Mouse (Mus musculus): ENCODE data around the gene Sept1. TPM values are rescaled to one million over a fixed set of nuclear protein-coding genes. Genes with fewer than 3 reads are reported as not detected.

The Sept1 gene
- polyA plus RNA-seq, 1 experiment from 2014 or later, result 21.8 TPM

DNA sequence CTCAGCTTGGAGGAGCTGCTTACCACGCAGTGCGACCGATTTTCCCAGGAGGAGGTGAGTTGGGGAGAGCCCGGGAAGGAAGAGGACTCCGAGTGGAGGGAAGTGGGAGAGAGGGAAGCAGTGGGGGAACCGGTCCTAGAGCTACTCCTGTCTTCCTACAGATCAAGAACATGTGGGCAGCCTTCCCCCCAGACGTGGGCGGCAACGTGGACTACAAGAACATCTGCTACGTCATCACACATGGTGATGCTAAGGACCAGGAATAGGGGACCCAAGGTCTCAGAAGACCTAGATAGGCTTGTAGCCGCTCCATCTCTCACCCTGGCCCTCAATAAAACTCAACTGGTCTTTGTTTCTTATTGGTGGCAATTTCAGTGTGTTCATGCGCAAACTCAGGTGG is 19.0 kb downstream of the Sept1 start:
- peaks cover 17% of the 10 kb centered on the region for H3K4me1 ChIP-seq (replicated peaks)
- no peak overlapping the region for H3K9ac ChIP-seq
- peaks cover 20% of the 10 kb centered on the region for H3K27me3 ChIP-seq
- WGBS, result 55% methylated on average over 12 of the region's 12 CpGs
- no peak overlapping the region for H3K27ac ChIP-seq
- H3K36me3 ChIP-seq, result no peaks in the 10 kb centered on the region
- ATAC-seq (ENCODE audit: low FRiP score), result no peak
- no peak overlapping the region for H3K4me2 ChIP-seq
- H3K4me3 ChIP-seq, result no peak overlapping the region
- H3K9me3 ChIP-seq, result no peaks in the 10 kb centered on the region

DNA sequence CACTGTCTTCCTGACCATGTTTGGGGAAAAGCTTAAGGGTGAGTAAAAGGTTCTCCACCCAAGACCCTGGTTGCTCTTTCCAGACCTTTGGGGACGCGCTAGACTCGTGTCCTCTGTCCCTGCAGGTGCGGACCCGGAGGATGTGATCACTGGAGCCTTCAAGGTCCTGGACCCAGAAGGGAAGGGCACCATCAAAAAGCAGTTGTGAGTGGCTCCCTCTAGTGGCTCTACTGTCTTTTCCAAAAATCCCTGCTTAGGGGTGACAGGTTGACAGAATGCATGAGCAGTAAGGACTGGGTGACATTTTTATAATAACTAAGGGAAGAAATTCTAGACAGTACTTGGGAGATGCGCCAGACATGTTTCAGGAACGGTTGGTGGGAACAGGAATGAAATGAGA is 19.4 kb downstream of the Sept1 start:
- ATAC-seq (ENCODE audit: low FRiP score), result no peak
- no peaks in the 10 kb centered on the region for H3K36me3 ChIP-seq
- H3K4me3 ChIP-seq, result no peak overlapping the region
- H3K27ac ChIP-seq, result no peak overlapping the region
- no peak overlapping the region for H3K9ac ChIP-seq
- no peaks in the 10 kb centered on the region for H3K9me3 ChIP-seq
- peaks cover 17% of the 10 kb centered on the region for H3K4me1 ChIP-seq (replicated peaks)
- 36% methylated on average over 7 of the region's 7 CpGs for WGBS
- no peak overlapping the region for H3K4me2 ChIP-seq
- peaks cover 20% of the 10 kb centered on the region for H3K27me3 ChIP-seq

DNA sequence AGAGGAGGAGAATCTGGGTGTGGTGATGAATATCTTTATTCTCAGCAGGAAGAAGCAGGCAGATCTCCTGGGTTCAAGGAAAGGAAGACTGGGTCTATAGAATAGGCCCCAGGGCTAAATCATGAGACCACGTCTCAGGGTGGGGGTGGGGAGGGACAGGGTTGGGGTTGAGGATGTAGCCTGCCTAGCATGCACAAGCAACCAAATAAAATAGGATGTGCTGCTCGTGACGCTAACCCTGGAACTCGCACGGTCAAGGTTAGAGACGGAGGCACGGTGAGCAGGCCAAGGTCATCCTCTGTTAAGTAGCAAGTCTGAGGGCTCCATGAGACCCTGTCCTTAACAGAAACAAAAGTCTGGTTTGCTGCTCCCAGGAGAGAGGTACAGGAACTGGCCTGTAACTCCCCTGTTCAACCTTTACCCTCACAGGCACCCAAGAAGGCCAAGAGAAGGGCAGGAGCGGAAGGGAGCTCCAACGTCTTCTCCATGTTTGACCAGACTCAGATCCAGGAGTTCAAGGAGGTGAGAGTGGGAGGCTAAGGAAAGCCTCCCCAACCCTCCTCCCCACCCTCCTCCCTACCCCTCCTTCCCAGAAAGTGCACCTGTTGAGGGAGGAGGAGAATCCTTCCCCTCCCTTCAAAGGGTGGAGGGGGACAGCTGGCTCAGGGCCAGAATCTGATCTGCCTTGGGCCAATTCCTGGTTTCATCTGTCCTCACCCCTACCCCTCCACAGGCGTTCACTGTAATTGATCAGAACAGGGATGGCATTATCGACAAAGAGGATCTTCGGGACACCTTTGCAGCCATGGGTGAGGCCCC is 20.3 kb downstream of the Sept1 start:
- peaks cover 20% of the 10 kb centered on the region for H3K27me3 ChIP-seq
- no peaks in the 10 kb centered on the region for H3K9me3 ChIP-seq
- 90% methylated on average over 12 of the region's 12 CpGs for WGBS
- no peak overlapping the region for H3K9ac ChIP-seq
- H3K4me2 ChIP-seq, result no peak overlapping the region
- H3K4me3 ChIP-seq, result no peak overlapping the region
- no peak overlapping the region for H3K27ac ChIP-seq
- ATAC-seq (ENCODE audit: low FRiP score), result no peak
- peaks cover 18% of the 10 kb centered on the region for H3K4me1 ChIP-seq (replicated peaks)
- H3K36me3 ChIP-seq, result no peaks in the 10 kb centered on the region

DNA sequence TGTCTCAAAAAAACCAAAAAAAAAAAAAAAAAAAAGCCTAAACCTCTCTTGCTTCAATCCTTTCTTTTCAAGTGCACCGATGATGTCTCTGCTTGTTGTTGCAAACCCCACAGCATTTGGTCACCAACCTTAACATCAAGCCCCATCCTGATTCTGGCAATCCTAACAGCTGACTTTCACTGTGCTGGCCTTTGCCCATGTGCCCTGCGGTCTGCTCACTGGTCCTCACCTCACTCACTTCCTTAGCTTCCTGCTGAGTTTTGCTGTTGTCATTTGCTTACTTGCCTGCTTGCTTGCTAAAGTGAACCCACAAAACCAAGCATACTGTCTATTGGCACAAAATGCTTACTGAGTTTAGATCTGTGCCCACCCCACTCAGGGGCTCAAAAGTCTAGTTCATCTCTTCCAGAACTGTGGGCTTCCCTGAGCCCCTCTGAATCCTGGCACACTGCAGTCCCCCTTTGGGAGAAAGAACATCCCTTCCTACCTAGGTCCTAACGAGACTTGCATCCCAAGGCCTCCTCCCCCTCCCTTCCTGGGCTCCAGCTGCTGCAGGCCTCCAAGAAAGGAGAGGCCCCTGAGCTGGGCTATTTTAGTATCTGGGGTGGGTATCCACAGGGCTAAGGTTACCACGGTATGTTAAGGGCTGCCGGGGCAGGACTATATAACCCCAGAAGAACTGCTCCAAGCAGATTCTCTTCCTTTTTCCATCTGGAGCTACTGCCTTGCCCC is 21.8 kb downstream of the Sept1 start:
- peaks cover 33% of the 10 kb centered on the region for H3K4me1 ChIP-seq (replicated peaks)
- H3K27ac ChIP-seq, result no peak overlapping the region
- no peak for ATAC-seq (ENCODE audit: low FRiP score)
- H3K9me3 ChIP-seq, result no peaks in the 10 kb centered on the region
- H3K9ac ChIP-seq, result peak overlapping the region; percentile 39; the same call in 1 of the 2 replicates
- no peak overlapping the region for H3K4me3 ChIP-seq
- WGBS, result 80% methylated on average over 5 of the region's 5 CpGs
- H3K27me3 ChIP-seq, result peaks cover 20% of the 10 kb centered on the region
- H3K36me3 ChIP-seq, result no peaks in the 10 kb centered on the region
- no peak overlapping the region for H3K4me2 ChIP-seq

DNA sequence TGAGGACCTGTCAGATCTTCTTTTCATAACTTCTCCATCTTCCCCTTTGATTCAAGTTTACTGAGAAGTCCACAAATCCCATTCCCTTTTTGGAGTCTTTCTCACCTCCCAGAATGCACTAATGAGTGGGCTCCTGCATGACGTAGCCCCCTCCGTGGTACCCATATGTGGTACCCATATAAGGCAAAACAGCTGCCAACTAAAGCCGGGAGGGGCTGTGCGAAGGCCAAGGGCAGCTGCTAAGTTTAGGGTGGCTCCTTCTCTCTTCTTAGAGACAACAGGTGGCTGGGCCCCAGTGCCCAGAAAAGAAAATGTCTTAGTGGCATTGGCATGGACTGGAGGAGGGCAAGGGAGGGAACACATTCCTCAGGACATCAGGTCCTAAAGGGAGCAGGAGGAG is 22.7 kb downstream of the Sept1 start:
- Histone ChIP-seq H3K9me3 (no peaks in the 10 kb centered on the region), H3K36me3 (peaks cover 2% of the 10 kb centered on the region; the same call in 1 of the 2 replicates), H3K4me3 (no peak overlapping the region), H3K4me1 (replicated peaks) (peaks cover 40% of the 10 kb centered on the region), H3K9ac (no peak overlapping the region), H3K4me2 (no peak overlapping the region), H3K27ac (no peak overlapping the region), H3K27me3 (peaks cover 20% of the 10 kb centered on the region)
- 93% methylated on average over 4 of the region's 4 CpGs for WGBS
- ATAC-seq (ENCODE audit: low FRiP score), result no peak

DNA sequence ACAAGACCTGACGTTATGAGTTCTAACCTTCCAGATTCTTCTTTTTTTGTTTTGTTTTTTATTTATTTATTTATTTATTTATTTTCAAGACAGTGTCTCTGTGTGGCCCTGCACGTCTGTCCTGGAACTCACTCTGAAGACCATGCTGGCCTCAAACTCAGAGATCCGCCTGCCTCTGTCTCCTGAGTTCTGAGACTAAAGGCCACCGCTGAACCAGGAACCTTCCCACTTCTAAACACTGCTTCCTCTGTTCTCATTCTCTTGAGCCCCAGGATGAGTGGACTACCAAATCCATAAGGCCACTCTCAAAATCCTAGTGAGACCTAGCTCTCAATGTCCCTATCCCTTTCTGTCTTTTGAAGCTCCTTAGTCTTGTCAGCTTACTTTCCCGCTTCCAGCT is 23.1 kb downstream of the Sept1 start:
- peak overlapping the region; percentile 99 for H3K4me2 ChIP-seq
- H3K9ac ChIP-seq, result no peak overlapping the region
- H3K4me3 ChIP-seq, result no peak overlapping the region
- H3K4me1 ChIP-seq (replicated peaks), result peaks cover 41% of the 10 kb centered on the region
- no peak for ATAC-seq (ENCODE audit: low FRiP score)
- H3K36me3 ChIP-seq, result peaks cover 6% of the 10 kb centered on the region
- WGBS, result 80% methylated on average over 5 of the region's 5 CpGs
- peak overlapping the region; percentile 86 for H3K27ac ChIP-seq
- peaks cover 17% of the 10 kb centered on the region for H3K27me3 ChIP-seq
- H3K9me3 ChIP-seq, result no peaks in the 10 kb centered on the region

DNA sequence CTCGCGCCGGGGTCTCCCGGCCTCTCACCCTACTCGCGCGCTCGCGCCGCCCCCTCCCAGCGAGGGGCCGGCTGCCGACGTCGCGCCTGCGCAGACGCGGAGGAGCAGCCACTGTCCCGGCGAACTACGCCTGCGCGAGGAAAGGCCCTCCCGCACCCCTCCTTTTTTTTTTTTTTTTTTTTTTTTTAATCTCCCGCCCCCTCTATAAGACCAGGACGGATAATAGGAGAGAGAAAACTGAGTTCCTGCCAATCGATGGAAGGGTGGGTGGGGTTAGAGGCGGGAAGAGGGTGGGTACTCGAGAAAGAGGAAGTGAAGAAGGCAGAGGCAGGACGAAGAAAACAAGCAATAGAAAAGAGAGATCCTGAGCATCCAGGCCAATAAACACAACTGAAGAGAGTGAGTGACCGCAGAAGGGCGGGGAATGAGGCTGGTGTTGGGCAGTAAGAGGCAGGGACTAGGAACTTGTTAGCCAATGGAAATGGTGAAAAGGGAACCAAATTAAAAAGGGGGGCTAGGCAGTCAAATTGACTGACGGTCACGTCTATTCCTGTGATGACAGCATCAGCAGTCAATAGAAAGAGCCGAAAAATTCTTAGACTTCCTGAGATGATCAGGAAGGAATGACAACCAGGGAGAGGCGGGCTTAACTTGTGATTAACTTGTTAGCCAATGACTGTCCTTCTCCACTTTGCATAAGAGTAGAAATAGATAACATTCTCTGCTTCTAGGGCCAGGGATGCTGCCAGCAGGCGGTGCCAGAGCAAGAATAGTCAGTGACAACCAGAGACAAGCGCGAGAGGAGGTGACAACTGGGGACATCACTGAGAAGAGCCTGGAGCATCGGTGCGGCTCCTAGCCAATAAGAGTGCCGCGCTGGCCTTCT is 24.1 kb downstream of the Sept1 start, which contains the start of gene Mylpf:
Gene Mylpf, plus strand, starts transcription at position 338 of the 886 bp plus-strand sequence.
- H3K9ac ChIP-seq, result peak within 1 kb of the TSS; percentile 98
- ATAC-seq (ENCODE audit: low FRiP score), result peak; percentile 95
- no peaks in the 10 kb centered on the region for H3K9me3 ChIP-seq
- peak within 1 kb of the TSS; percentile 88 for H3K27ac ChIP-seq
- peaks cover 8% of the 10 kb centered on the region; the same call in 1 of the 2 replicates for H3K27me3 ChIP-seq
- H3K4me1 ChIP-seq (replicated peaks), result peaks cover 43% of the 10 kb centered on the region
- H3K36me3 ChIP-seq, result peaks cover 9% of the 10 kb centered on the region
- WGBS, result 0% methylated on average over 44 of the region's 44 CpGs
- H3K4me2 ChIP-seq, result peak within 1 kb of the TSS; percentile 99
- H3K4me3 ChIP-seq, result peak within 1 kb of the TSS; percentile 99

DNA sequence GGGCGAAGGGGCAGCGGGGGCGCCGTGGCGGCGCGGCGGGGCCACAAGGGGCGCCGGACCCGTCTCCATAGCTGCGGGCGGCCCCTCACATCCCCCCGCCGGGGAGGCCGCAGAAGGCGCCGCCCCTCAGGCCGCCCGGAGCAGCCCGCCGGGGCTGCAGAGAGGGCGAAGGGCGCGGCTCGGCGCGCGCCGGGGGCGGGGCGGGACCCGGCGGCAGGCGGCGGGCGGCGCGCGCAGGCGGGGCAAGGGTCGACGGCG is 24.7 kb downstream of the Sept1 start, which contains the start of gene Tbc1d10b:
Gene Tbc1d10b, minus strand, starts transcription at position 174 of the 258 bp plus-strand sequence.
- Histone ChIP-seq H3K9ac (peak within 1 kb of the TSS; percentile 98), H3K4me2 (peak within 1 kb of the TSS; percentile 99), H3K27me3 (0 out of 2 replicates have a peak, but pooled peaks cover 5% of the 10 kb centered on the region), H3K4me1 (replicated peaks) (peaks cover 47% of the 10 kb centered on the region), H3K4me3 (peak within 1 kb of the TSS; percentile 99), H3K9me3 (no peaks in the 10 kb centered on the region), H3K36me3 (peaks cover 15% of the 10 kb centered on the region), H3K27ac (peak within 1 kb of the TSS; percentile 88)
- ATAC-seq (ENCODE audit: low FRiP score), result 0 out of 2 replicates have a peak, but pooled peaks have one; percentile 0
- under 1% methylated on average over 44 of the region's 44 CpGs for WGBS

DNA sequence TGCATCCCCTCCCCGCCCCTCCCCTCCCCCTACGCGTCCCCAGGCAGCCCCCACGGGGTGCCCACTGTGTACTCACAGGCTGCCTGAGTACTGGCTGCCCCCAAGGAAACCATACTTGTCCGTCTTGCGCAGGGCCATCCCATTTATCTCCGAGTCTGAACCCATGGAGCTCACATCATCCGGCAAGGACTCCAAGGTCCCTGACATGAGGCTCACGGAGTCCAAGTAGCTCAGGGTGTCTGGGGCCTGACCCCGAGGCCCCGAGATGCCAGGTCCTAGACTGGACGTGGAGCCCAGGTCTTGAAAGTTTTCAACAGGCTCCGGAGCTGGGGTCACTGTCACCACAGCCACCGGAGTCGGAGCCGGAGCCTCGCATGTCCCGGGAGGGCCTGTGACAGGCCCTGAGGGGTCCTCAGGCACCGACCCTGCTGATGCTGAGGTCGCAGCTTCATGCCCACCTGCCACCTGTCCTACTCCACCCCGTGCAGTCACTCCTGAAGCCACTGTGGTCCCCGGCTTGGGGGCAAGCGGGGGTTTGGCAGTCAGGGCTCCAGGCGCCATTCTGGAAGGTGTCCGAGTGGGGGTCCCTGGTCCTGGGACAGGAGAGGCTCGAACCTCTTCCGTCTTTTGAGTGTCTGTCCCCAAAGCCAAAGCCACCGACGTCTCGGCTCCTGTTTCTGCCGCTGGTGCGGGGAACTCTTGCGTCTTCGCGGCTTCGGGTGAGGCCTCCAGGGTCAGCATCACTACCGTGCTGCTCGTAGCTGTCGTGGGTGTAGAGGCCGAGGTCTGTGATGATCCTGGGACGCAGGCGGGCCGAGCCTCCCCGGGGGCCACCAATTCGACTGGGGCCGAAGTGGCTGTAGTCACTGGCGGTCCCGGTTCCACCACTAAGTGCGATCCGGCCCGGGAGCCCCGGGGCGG is 25.3 kb downstream of the Sept1 start:
- H3K4me2 ChIP-seq, result peak overlapping the region; percentile 99
- H3K9me3 ChIP-seq, result no peaks in the 10 kb centered on the region
- 0 out of 2 replicates have a peak, but pooled peaks have one; percentile 12 for ATAC-seq (ENCODE audit: low FRiP score)
- peaks cover 47% of the 10 kb centered on the region for H3K4me1 ChIP-seq (replicated peaks)
- H3K9ac ChIP-seq, result peak overlapping the region; percentile 98
- peak overlapping the region; percentile 99 for H3K4me3 ChIP-seq
- no peaks in the 10 kb centered on the region for H3K27me3 ChIP-seq
- 0% methylated on average over 52 of the region's 53 CpGs for WGBS
- H3K36me3 ChIP-seq, result peaks cover 21% of the 10 kb centered on the region
- peak overlapping the region; percentile 88 for H3K27ac ChIP-seq

DNA sequence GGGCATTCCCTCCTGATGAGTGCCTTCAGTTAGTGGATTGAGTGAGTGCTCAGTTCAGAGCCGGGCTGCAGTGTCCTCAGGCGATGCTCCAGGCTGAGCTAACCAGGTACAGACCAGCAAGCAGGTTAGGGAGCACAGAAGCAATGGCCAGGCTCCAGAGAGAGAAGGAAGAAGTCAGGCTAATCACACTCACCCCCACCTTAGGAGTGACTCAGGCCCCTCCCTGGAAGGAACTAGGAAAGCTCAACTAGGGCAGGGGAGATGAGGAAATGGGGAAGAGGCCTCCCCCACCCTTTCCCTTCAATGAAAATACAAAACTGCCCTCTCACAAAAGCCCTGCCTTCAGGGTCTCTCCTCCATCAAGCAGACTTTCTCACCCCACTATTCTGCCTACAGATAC is 26.3 kb downstream of the Sept1 start:
- Histone ChIP-seq H3K27me3 (no peaks in the 10 kb centered on the region), H3K27ac (no peak overlapping the region), H3K9me3 (no peaks in the 10 kb centered on the region), H3K9ac (peak overlapping the region; percentile 98), H3K4me1 (replicated peaks) (peaks cover 47% of the 10 kb centered on the region), H3K36me3 (peaks cover 30% of the 10 kb centered on the region), H3K4me3 (peak overlapping the region; percentile 99), H3K4me2 (peak overlapping the region; percentile 99)
- ATAC-seq (ENCODE audit: low FRiP score), result no peak
- 71% methylated on average over 2 of the region's 2 CpGs for WGBS

DNA sequence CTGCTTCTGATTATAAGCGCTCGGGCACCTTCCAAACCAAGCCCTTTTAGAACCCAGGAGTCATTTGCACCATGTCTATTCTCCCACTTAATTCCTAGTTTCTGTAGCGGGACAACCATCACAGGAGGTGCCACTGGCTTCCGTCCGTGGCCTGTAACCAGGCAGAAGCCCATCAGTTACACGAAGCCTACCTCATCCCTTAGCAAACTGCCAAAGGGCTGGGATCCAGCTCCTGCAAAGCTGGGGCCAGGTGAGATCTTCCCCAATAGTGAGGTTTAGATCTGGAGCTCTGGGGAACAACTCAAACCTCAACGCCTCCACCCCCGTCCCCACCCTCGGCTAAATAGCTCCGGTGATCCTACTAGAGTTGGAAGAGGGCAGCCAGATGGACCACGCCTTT is 36.4 kb downstream of the Sept1 start:
- peak overlapping the region; percentile 77 for H3K4me3 ChIP-seq
- H3K9ac ChIP-seq, result peak overlapping the region; percentile 84
- peak overlapping the region; percentile 71 for H3K4me2 ChIP-seq
- no peak for ATAC-seq (ENCODE audit: low FRiP score)
- no peaks in the 10 kb centered on the region for H3K9me3 ChIP-seq
- H3K27me3 ChIP-seq, result no peaks in the 10 kb centered on the region
- H3K27ac ChIP-seq, result peak overlapping the region; percentile 86
- H3K4me1 ChIP-seq (replicated peaks), result peaks cover 28% of the 10 kb centered on the region
- WGBS, result 56% methylated on average over 11 of the region's 11 CpGs
- H3K36me3 ChIP-seq, result peaks cover 80% of the 10 kb centered on the region

All from hindbrain, embryonic 13.5 days (tissue).